Mouse (Mus musculus) cortical plate, adult 2 months (tissue): ENCODE data around the gene Slc24a1.

Source experiments
- CTCF ChIP-seq: fragments of 200-500 bp; IDR thresholded peaks from 2 replicates; pipeline ENCODE4 v1.5.1; 2011; ENCODE audit warnings: mild to moderate bottlenecking, control low read depth, low read length; ENCODE audit not compliant: insufficient read depth; ENCODE audit errors: extremely low read depth
- POLR2A ChIP-seq: fragments of 200-500 bp; IDR thresholded peaks from 2 replicates; pipeline ENCODE4 v1.6.1; 2011; ENCODE audit warnings: mild to moderate bottlenecking, low read length, control low read depth; ENCODE audit not compliant: insufficient read depth; ENCODE audit errors: extremely low read depth

DNA sequence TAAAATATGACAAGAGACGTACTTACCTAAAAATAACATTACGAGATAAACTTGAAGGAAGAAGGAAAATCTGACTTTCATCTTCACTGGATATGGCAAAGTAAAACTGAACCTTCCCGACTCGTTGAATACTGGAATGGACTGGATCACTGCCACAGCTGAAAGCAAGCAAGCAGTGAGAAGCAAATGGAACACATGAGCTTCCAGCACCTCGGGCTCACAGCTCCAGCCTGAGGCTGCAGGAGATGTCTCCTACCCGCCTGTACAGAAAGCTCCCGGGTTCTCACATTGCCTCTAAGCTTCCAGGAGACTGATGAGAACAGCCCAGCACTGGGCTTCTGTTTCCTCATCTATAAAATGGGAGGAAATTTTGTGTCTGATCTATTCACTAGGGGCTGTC is 38.9 kb upstream of the Slc24a1 start:
- TF ChIP-seq CTCF (no peak), POLR2A (no peak)
